Mouse (Mus musculus): Measurements from ENCODE around the gene Olfr1440. TPM values are rescaled to one million over a fixed set of nuclear protein-coding genes. Genes with fewer than 3 reads are reported as not detected.

Gene Olfr1440
- not detected for total RNA-seq (2021)

- intact Hi-C loops (cut with DNase I): no loop called here
- no peak for DNase-seq
These were observed at the start of gene Olfr1440 for GRCm38 (mm10) chr19:12386979-12387378. Olfr1440 (plus strand) TSS chr19:12387279.

DNA sequence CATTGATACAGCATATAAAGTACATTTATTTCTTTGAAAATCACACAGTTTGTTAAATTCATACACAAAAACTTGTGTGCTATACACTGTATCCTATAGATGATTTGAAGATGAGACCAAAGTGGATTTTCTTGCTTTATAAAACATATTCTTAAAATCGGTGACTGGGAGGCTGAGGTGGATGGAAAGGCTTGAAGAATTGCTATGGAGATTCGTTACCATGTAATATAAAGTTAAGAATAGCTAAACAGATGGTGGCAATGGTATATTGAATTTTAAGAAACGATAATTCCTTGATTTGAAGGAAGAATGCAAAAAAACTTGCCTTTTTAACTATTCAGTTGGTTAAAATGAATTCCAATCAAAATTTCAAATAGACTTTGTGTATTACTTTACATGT lies 14.1 kb upstream of the Olfr1440 start:
- DNase-seq: no peak
- intact Hi-C loops (cut with DNase I): no loop called here

DNA sequence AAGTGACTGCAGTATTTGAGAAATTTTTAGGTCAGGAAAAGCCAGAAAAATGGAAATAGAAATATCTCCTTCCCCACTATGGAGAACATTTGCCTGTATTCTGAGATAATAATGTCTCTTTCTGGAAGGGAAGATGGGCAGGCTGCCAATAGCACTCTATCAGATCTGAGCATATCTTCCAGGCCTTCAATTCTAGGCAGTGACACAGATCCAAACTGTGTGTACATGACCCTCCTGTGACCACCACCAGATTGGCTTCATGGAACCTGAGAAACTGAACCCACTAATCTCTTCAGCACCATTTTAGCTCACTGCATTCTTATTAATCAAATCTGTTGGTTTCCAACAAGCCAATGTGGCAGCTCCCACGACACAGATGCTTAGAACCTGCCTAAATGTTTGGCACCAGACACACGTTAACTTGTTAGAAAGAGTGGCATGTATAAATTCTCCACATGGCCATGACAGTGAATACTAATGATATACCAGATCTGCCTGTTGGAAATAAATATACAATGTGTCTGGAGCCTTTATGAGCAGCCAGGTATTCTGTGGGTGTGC lies 12.5 kb upstream of the Olfr1440 start:
- intact Hi-C loops (cut with DNase I): no loop called here
- no peak for DNase-seq

DNA sequence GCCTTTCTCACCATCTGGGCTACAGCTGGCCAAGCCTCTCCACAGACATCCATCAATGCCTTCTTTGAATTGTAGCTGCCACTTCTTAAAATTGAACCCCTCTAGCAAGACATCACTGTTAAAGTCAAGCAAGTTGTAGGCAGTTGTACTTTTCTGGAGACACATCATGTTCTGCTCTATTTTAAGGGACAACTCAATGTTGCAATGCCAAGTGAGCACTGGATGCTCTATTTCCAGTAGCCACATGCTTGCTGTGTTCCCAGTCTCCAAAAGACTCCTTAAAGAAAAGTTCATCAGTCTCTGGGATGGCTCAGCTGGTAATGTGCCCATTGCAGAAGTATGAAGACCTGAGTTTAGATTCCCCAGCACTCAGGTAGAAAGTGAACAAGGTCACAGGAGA lies 26.7 kb downstream of the Olfr1440 start:
- DNase-seq: no peak
- intact Hi-C loops (cut with DNase I): no loop called here

DNA sequence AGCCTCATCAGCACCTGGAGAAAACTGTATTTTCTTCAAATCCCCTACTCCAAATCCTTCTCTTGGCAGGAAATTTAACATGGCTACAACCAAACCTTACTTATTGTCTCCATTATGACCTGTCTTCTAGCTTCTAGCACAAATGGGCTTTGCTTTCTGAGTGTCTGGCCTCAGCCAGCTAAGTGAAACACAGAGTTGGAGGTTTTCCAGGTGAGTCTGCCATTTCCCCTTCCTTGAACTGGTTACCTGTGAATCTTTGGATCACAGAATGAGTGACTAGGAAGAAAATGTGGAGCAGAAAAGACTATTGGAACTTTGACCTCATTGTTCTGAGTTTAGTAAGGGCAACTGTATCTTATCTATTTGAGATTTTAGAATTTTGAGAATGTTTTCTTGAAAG lies 30.3 kb downstream of the Olfr1440 start, which contains the start of gene Olfr1441:
Olfr1441 (plus strand) TSS at position 73 of the 400 bp plus-strand sequence.
- intact Hi-C loops (cut with DNase I): no loop called here
- DNase-seq: no peak

DNA sequence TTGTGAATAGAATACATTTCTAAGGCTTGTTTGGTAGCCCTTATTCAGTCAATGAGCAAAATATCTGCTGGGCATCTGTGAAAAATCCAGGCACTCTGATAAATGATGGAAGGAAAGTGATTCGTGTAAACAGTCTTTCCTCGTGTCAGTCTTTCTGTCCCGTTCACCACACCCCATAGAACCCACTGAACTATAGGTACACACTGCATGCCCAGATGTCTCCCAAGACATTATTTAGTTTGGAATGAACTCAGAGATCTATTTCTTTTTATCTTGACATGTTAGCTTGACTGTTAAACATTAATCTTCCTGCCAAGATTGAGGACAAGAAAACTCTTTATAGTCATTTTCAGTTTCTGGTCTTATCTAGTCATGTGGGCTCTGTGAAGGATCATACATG lies 31.2 kb downstream of the Olfr1440 start:
- intact Hi-C loops (cut with DNase I): no loop called here

GRCm38 (mm10) chr19:12420555-12420954 lies 33.5 kb downstream of the Olfr1440 start:
- intact Hi-C loops (cut with DNase I): no loop called here
- no peak for DNase-seq

More for the DNA sequence above, 31.2 kb downstream of the Olfr1440 start:
- no peak for DNase-seq

DNA sequence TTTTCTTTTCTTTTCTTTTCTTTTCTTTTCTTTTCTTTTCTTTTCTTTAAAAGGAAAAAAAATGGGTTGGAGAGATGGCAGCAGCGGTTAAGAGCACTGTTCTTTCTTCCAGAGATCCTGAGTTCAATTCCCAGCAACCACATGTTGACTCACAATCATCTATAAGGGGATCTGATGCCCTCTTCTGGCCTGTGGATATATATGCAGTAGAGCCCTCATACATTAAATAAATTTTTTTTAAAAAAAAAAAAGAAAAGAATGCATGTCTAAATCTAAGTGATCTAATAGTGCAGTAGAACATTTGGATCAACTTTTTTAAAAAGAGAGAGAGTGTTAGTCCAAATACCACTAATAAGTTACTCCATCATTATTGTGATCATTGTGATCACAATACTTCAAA lies 34.6 kb downstream of the Olfr1440 start:
- no peak for DNase-seq
- intact Hi-C loops (cut with DNase I): no loop called here

DNA sequence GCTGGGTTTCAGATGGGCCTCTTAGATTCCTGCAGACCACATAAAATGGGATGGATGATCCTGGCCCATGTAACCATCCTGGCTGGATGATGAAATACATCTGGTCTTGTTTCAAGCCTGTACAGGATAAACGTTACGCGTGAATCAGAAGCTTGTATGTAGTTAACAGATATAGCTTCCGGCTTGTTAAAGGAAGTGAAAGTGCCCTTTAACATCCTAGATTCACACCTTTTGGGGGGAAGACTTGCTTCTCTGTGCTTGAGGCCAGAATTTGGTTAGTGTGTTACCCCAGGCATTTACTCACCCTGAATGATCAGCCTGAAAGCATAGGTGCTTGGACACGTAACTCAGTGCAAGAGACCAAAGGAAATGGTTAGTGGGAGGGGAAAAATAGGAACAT lies 40.0 kb downstream of the Olfr1440 start:
- intact Hi-C loops (cut with DNase I): no loop called here
- DNase-seq: no peak

DNA sequence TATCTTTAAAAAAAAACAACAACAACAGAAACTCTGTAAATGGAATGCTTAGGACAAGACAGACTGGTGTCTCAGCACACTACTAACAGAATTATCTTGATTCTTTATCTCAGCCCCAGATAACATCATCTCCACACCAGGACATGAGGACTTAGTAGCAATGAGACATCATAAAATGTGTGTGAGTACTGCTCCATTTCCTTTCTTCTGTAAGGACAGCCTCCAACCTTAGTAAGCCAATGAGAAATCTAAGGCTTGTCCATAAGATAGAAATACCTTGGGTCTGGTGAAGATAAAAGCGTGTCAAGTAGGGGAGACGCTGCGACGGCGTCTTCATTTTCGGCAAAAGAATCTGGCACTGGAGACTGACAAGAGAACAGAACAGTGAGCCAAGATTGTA lies 40.5 kb downstream of the Olfr1440 start, which contains the start of gene Pfpl:
Pfpl (plus strand) TSS at position 301 of the 400 bp plus-strand sequence.
- DNase-seq: no peak
- intact Hi-C loops (cut with DNase I): no loop called here

GRCm38 (mm10) chr19:12433033-12433432 lies 46.0 kb downstream of the Olfr1440 start:
- peak; percentile 47 to 56 for DNase-seq
- intact Hi-C loops (cut with DNase I): loop anchor here (5.0 kb wide), 1 partner anchor 159 kb away; no protein-coding TSS in a partner anchor

DNA sequence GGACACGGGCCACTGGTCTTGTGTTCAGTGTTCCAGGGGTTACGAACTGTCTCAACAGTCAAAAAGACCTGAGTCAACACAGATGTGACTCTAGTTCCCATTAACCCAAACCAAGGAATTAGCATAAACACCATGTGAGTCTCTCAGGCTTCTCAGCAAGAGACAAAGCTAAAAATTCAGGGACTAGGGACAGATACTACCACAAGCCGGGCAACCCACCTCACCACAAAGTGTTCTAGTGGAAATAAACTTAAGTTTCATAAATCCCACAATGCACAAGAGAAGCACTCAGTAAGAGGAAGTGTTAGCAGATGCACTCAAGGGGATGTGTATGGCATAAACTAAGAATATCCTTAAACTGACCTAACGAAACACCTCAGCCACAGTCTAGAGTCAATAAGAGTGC lies 47.9 kb downstream of the Olfr1440 start:
- peak in 1 of 2 experiments; percentile 8 for DNase-seq
- intact Hi-C loops (cut with DNase I): no loop called here

- intact Hi-C loops (cut with DNase I): no loop called here
- no peak for DNase-seq
These were observed 48.9 kb downstream of the Olfr1440 start for GRCm38 (mm10) chr19:12435750-12436524.

DNA sequence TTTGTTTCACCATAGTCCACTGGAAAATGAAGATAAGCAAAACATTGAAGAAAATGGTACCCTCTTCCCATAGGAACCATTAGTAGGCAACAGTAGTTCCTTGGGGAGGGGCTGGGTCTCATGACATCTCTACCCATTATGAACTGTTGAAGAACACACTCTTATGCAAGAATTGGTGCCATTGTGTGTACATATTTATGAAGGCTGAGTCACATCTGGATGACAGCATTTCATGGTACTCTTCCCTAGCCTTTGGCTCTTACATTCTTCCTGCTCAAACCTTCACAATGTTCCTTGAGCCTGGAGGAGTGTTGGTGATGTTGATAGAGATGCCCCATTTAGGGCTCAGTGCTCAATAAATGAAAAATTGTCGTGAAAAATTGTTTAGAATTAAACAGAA lies 52.5 kb downstream of the Olfr1440 start:
- DNase-seq: no peak
- intact Hi-C loops (cut with DNase I): no loop called here

- DNase-seq: no peak
- intact Hi-C loops (cut with DNase I): no loop called here
These were observed 53.1 kb downstream of the Olfr1440 start for GRCm38 (mm10) chr19:12440103-12440725.

- DNase-seq: no peak
- intact Hi-C loops (cut with DNase I): no loop called here
These were observed 55.5 kb downstream of the Olfr1440 start for GRCm38 (mm10) chr19:12442560-12442959.

- intact Hi-C loops (cut with DNase I): no loop called here
These were observed 57.9 kb downstream of the Olfr1440 start for GRCm38 (mm10) chr19:12445014-12445413.

More at GRCm38 (mm10) chr19:12445014-12445413, 57.9 kb downstream of the Olfr1440 start:
- no peak for DNase-seq

Other genes starting within 250 kb of the Olfr1440 start
- not detected for gene Olfr1555-ps1, start 217.2 kb upstream of the Olfr1440 start, total RNA-seq (2021)
- not detected for gene Olfr1431, start 186.6 kb upstream of the Olfr1440 start, total RNA-seq (2021)
- not detected for gene Olfr1432, start 154.7 kb upstream of the Olfr1440 start, total RNA-seq (2021)
- not detected for gene Olfr262, start 145.6 kb upstream of the Olfr1440 start, total RNA-seq (2021)
- gene Olfr235, start 126.2 kb upstream of the Olfr1440 start, total RNA-seq (2021): not detected
- gene Olfr1434, start 107.4 kb upstream of the Olfr1440 start, total RNA-seq (2021): not detected
- gene Olfr1436, start 88.1 kb upstream of the Olfr1440 start, total RNA-seq (2021): not detected
- gene Olfr1437, start 62.2 kb upstream of the Olfr1440 start, total RNA-seq (2021): not detected
- not detected for gene Olfr1438-ps1, start 51.4 kb upstream of the Olfr1440 start, total RNA-seq (2021)
- not detected for gene Olfr1441, start 30.2 kb downstream of the Olfr1440 start, total RNA-seq (2021)
- gene Pfpl, start 40.6 kb downstream of the Olfr1440 start, total RNA-seq (2021): not detected
- 1 to 10 TPM; 4.8 to 5.3 TPM for gene Mpeg1, start 73.5 kb downstream of the Olfr1440 start, total RNA-seq (2021)
- 10 to 100 TPM in 1 of 2 experiments, 1 to 10 TPM in 1; 9.6 to 10.7 TPM for gene Dtx4, start 114.2 kb downstream of the Olfr1440 start, total RNA-seq (2021)
- 10 to 100 TPM in 1 of 2 experiments, 1 to 10 TPM in 1; 9.8 to 12.1 TPM for gene Fam111a, start 158.5 kb downstream of the Olfr1440 start, total RNA-seq (2021)
- not detected for gene Gm4952, start 212.7 kb downstream of the Olfr1440 start, total RNA-seq (2021)
- gene Glyat, start 246.0 kb downstream of the Olfr1440 start, total RNA-seq (2021): not detected